Mouse (Mus musculus): ENCODE results near the gene Espl1. TPM values are rescaled to one million over a fixed set of nuclear protein-coding genes. Genes with fewer than 3 reads are reported as not detected.
"Not testable (repeated sequence)": the region's sequence is repeated elsewhere in the genome, so short reads cannot be mapped to it uniquely, and the experiment has no call there.

The Espl1 gene
- polyA plus RNA-seq, 1 experiment from 2014 or later = 9.1 TPM

DNA sequence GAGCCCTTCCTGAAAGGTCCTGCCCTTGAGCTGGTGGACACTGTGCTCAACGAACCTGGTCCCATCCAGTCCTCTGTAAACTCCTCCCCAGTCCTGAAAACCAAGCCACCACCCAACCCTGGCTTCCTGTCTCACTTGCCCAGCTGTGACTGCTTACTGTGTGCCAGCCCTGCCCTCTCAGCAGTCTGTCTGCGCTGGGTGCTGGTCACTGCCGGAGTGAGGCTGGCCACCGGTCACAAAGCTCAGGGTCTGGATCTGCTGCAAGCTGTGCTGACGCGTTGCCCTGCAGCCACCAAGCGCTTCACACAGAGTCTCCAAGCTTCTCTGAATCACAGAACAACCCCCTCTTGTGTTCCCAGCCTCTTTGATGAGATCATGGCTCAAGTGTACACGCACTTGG lies 19.2 kb downstream of the Espl1 start:
- no peak for DNase-seq
- no peak overlapping the region for H3K9ac ChIP-seq (replicated peaks; ENCODE audit: low read length)
- H3K9me3 ChIP-seq (ENCODE audit: control insufficient read depth, low read length) = no peaks in the 10 kb centered on the region
- H3K4me3 ChIP-seq (replicated peaks; ENCODE audit: low read depth, low read length) = no peak overlapping the region
- peaks cover 15% of the 10 kb centered on the region; the same call in 1 of the 2 replicates for H3K36me3 ChIP-seq (ENCODE audit: control insufficient read depth, insufficient read depth, low read length)
- H3K27me3 ChIP-seq (ENCODE audit: control insufficient read depth, insufficient read depth, low read length) = no peaks in the 10 kb centered on the region
- no peak for ATAC-seq (ENCODE audit: low FRiP score, low TSS enrichment)
- H3K4me1 ChIP-seq (ENCODE audit: control insufficient read depth, insufficient read depth, low read length) = no peaks in the 10 kb centered on the region
- H3K27ac ChIP-seq (replicated peaks; ENCODE audit: low read depth, low read length) = no peak overlapping the region
- H3K4me2 ChIP-seq (ENCODE audit: low read length) = no peak overlapping the region
- WGBS = 89% methylated on average over 8 of the region's 8 CpGs

DNA sequence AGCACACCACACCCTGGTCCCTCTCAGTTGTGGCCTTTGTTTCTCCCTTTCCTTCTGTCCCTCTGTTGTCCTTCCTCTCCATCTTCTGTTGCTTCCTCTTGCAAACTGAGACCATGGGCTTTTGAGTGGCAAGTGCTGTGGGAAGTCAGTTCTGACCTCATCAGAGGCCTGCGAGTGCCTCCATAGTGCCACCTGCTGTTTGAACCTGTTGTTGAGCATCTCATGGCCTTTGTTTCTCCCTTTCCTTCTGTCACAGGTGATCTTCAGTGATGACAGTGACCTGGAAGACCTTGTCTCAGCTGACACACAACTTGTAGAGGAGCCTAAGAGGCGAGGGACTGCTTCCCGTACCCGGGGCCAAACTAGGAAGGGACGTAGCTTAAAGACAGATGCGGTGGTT lies 20.2 kb downstream of the Espl1 start:
- 90% methylated on average over 6 of the region's 6 CpGs for WGBS
- ATAC-seq (ENCODE audit: low FRiP score, low TSS enrichment) (no peak), DNase-seq (peak; percentile 84)
- Histone ChIP-seq H3K36me3 (ENCODE audit: control insufficient read depth, insufficient read depth, low read length) (peaks cover 21% of the 10 kb centered on the region; the same call in 1 of the 2 replicates), H3K27ac (replicated peaks; ENCODE audit: low read depth, low read length) (no peak overlapping the region), H3K9ac (replicated peaks; ENCODE audit: low read length) (no peak overlapping the region), H3K4me3 (replicated peaks; ENCODE audit: low read depth, low read length) (no peak overlapping the region), H3K4me1 (ENCODE audit: control insufficient read depth, insufficient read depth, low read length) (no peaks in the 10 kb centered on the region), H3K27me3 (ENCODE audit: control insufficient read depth, insufficient read depth, low read length) (no peaks in the 10 kb centered on the region), H3K9me3 (ENCODE audit: control insufficient read depth, low read length) (no peaks in the 10 kb centered on the region), H3K4me2 (ENCODE audit: low read length) (no peak overlapping the region)

DNA sequence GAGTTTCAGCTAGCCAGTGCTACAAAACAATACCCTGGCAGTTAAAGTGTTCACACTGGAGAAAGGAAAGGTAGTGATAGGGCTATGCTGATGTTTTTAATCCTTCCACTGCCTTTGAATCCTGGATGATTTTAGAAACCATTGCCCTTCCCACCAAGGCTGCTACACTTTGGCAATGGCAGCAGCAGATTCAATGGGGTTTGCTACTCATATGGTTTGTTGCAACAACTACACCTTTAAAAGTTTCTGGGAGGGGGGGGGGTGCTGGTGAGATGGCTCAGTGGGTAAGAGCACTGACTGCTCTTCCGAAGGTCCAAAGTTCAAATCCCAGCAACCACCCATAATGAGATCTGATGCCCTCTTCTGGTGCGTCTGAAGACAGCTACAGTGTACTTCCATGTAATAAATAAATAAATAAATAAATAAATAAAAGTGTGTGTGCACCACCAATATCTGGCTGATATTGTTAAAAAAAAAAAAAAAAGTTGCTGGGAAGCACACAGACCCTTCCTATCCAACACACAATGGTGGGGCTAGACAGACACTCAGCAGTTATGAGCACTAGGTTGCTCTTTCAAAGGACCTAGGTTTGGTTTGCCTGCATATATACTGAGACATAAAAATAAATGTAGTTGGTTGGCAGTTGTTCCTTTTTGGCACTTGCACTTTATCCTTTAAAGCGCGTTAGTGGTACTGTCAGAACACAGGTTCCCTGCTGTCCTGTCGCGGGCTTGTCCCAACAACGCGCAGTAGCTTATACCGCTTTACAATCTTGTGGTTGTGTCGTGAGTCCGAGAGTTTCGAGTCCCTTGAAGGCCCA lies 28.8 kb downstream of the Espl1 start:
- Histone ChIP-seq H3K4me3 (replicated peaks; ENCODE audit: low read depth, low read length) (no peak overlapping the region), H3K9me3 (ENCODE audit: control insufficient read depth, low read length) (no peaks in the 10 kb centered on the region), H3K9ac (replicated peaks; ENCODE audit: low read length) (no peak overlapping the region), H3K27me3 (ENCODE audit: control insufficient read depth, insufficient read depth, low read length) (no peaks in the 10 kb centered on the region), H3K27ac (replicated peaks; ENCODE audit: low read depth, low read length) (no peak overlapping the region), H3K4me2 (ENCODE audit: low read length) (peak overlapping the region; percentile 74), H3K36me3 (ENCODE audit: control insufficient read depth, insufficient read depth, low read length) (peaks cover 33% of the 10 kb centered on the region; the same call in 1 of the 2 replicates), H3K4me1 (ENCODE audit: control insufficient read depth, insufficient read depth, low read length) (peaks cover 8% of the 10 kb centered on the region)
- DNase-seq (no peak), ATAC-seq (ENCODE audit: low FRiP score, low TSS enrichment) (no peak)
- 76% methylated on average over 12 of the region's 12 CpGs for WGBS

DNA sequence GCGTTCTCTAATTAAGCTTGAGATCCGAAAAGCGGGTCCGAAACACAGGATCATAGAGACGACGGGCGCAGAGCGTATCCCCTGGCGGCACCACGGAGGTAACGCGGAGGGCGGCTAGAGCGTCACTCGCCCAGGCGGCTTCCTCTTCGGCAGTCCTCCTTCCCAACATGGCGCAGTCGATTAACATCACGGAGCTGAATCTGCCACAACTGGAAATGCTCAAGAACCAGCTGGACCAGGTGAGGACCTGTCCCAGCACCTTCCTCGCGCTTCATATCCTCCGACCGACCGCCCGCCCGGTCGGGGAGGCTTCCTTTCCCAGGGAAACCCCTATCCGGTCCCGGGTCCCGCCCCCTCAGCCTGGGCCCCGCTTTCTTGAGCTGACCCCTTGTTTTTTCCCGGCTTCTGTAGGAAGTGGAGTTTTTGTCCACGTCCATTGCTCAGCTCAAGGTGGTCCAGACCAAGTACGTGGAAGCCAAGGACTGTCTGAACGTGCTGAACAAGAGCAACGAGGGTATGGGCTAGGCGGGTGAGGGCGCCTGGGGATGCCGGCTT lies 30.0 kb downstream of the Espl1 start, which contains the start of gene Pfdn5:
TSS of gene Pfdn5 (plus strand) at position 95 of the 555 bp plus-strand sequence.
- H3K4me1 ChIP-seq (ENCODE audit: control insufficient read depth, insufficient read depth, low read length) = peaks cover 8% of the 10 kb centered on the region
- DNase-seq (peak; percentile 92), ATAC-seq (ENCODE audit: low FRiP score, low TSS enrichment) (peak; percentile 87)
- peaks cover 33% of the 10 kb centered on the region for H3K36me3 ChIP-seq (ENCODE audit: control insufficient read depth, insufficient read depth, low read length)
- H3K4me2 ChIP-seq (ENCODE audit: low read length) = peak within 1 kb of the TSS; percentile 74
- no peaks in the 10 kb centered on the region for H3K27me3 ChIP-seq (ENCODE audit: control insufficient read depth, insufficient read depth, low read length)
- no peaks in the 10 kb centered on the region for H3K9me3 ChIP-seq (ENCODE audit: control insufficient read depth, low read length)
- H3K4me3 ChIP-seq (replicated peaks; ENCODE audit: low read depth, low read length) = peak within 1 kb of the TSS; percentile 94
- under 1% methylated on average over 40 of the region's 40 CpGs for WGBS
- H3K9ac ChIP-seq (replicated peaks; ENCODE audit: low read length) = peak within 1 kb of the TSS; percentile 79
- H3K27ac ChIP-seq (replicated peaks; ENCODE audit: low read depth, low read length) = 0 out of 2 replicates have a peak within 1 kb of the TSS, but pooled peaks have one; percentile 55

DNA sequence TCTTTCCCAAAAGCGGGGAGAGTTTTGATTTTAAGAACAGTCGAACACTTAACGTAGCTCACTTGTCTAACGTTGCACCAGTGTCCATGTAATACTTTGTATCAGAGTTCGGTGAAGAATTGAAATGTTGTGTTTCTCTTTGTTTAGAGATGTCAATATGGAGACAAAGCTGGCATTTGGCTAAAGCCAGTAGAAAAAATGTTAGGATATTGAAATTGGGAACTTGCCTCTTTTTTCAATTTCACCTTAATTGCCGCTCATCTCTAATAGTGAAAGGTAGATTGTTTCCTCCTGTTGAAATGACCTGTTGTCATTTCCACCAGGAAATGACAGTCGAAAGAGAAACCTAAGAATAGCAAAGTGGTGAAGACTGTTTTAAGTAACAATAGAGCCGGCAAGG lies 30.8 kb downstream of the Espl1 start:
- Histone ChIP-seq H3K9me3 (ENCODE audit: control insufficient read depth, low read length) (no peaks in the 10 kb centered on the region), H3K4me1 (ENCODE audit: control insufficient read depth, insufficient read depth, low read length) (peaks cover 12% of the 10 kb centered on the region), H3K27ac (replicated peaks; ENCODE audit: low read depth, low read length) (no peak overlapping the region), H3K9ac (replicated peaks; ENCODE audit: low read length) (peak overlapping the region; percentile 79), H3K27me3 (ENCODE audit: control insufficient read depth, insufficient read depth, low read length) (no peaks in the 10 kb centered on the region), H3K36me3 (ENCODE audit: control insufficient read depth, insufficient read depth, low read length) (peaks cover 33% of the 10 kb centered on the region), H3K4me2 (ENCODE audit: low read length) (peak overlapping the region; percentile 74), H3K4me3 (replicated peaks; ENCODE audit: low read depth, low read length) (peak overlapping the region; percentile 94)
- no peak for DNase-seq
- ATAC-seq (ENCODE audit: low FRiP score, low TSS enrichment) = no peak
- 72% methylated on average over 8 of the region's 8 CpGs for WGBS

DNA sequence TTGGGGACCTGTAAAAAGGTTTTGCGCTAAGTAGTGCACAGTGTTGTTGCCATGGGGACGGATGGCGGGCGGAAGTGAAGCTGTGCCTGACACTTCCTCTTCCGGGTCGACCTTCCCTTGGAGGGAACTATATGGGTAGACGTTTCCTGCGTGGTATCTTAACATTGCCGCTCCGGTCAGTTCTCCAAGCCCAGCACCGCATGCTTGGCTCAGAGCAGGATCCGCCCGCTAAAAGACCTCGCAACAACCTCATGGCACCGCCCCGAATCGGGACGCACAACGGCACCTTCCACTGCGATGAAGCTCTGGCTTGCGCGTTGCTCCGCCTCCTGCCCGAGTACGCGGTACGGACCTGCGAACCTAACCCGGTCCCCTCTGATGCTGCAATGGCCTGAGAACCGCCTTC lies 35.5 kb downstream of the Espl1 start, which contains the start of gene Myg1:
TSS of gene Myg1 (plus strand) at position 100 of the 406 bp plus-strand sequence.
- WGBS = under 1% methylated on average over 30 of the region's 30 CpGs
- Histone ChIP-seq H3K36me3 (ENCODE audit: control insufficient read depth, insufficient read depth, low read length) (peaks cover 59% of the 10 kb centered on the region), H3K27me3 (ENCODE audit: control insufficient read depth, insufficient read depth, low read length) (no peaks in the 10 kb centered on the region), H3K27ac (replicated peaks; ENCODE audit: low read depth, low read length) (peak within 1 kb of the TSS; percentile 55), H3K4me2 (ENCODE audit: low read length) (peak within 1 kb of the TSS; percentile 92), H3K4me1 (ENCODE audit: control insufficient read depth, insufficient read depth, low read length) (peaks cover 23% of the 10 kb centered on the region), H3K9me3 (ENCODE audit: control insufficient read depth, low read length) (no peaks in the 10 kb centered on the region), H3K9ac (replicated peaks; ENCODE audit: low read length) (peak within 1 kb of the TSS; percentile 72), H3K4me3 (replicated peaks; ENCODE audit: low read depth, low read length) (peak within 1 kb of the TSS; percentile 77)
- peak; percentile 90 for ATAC-seq (ENCODE audit: low FRiP score, low TSS enrichment)
- DNase-seq = peak; percentile 95

DNA sequence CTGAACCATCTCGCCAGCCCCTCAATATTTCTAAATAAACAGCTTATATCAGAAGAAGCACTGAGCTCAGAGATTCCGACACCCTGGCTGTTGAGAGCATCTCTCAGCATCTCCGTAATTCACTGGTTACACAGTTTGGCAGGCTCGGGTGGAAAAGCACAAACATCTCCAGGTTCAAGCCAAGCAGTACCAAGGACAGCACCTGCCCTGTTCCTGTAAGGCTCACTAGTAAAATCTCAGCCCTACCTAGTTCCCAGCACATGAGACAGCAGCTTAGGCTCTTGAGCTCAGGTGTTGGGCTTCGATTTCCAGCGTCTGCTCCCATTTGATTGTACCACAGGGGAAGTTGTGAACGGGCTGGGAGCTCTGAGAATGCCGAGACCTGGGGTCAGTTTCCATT lies 39.2 kb downstream of the Espl1 start:
- Histone ChIP-seq H3K4me3 (replicated peaks; ENCODE audit: low read depth, low read length) (no peak overlapping the region), H3K27me3 (ENCODE audit: control insufficient read depth, insufficient read depth, low read length) (no peaks in the 10 kb centered on the region), H3K4me1 (ENCODE audit: control insufficient read depth, insufficient read depth, low read length) (peaks cover 16% of the 10 kb centered on the region), H3K4me2 (ENCODE audit: low read length) (no peak overlapping the region), H3K36me3 (ENCODE audit: control insufficient read depth, insufficient read depth, low read length) (peaks cover 68% of the 10 kb centered on the region), H3K9ac (replicated peaks; ENCODE audit: low read length) (no peak overlapping the region), H3K27ac (replicated peaks; ENCODE audit: low read depth, low read length) (no peak overlapping the region), H3K9me3 (ENCODE audit: control insufficient read depth, low read length) (no peaks in the 10 kb centered on the region)
- ATAC-seq (ENCODE audit: low FRiP score, low TSS enrichment) (no peak), DNase-seq (no peak)
- WGBS = 88% methylated on average over 8 of the region's 8 CpGs

DNA sequence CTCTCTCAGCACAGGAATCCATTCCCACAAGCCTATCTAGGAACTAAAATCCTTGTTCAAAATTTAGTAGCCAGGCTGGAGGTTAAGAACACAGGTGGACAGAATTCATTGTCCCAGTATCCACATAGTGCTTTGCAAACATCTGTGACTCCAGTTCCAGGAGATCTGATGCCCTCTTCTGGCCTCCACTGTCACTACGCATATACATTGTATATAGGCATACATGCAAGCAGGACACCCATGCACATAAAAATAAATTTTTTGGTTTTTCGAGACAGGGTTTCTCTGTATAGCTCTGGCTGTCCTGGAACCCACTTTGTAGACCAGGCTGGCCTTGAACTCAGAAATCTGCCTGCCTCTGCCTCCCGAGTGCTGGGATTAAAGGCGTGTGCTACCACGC lies 39.9 kb downstream of the Espl1 start:
- H3K9me3 ChIP-seq (ENCODE audit: control insufficient read depth, low read length); H3K9ac ChIP-seq (replicated peaks; ENCODE audit: low read length); ATAC-seq (ENCODE audit: low FRiP score, low TSS enrichment); H3K4me3 ChIP-seq (replicated peaks; ENCODE audit: low read depth, low read length); H3K27me3 ChIP-seq (ENCODE audit: control insufficient read depth, insufficient read depth, low read length); H3K4me2 ChIP-seq (ENCODE audit: low read length); H3K27ac ChIP-seq (replicated peaks; ENCODE audit: low read depth, low read length): not testable (repeated sequence)
- peak; percentile 53 for DNase-seq
- Histone ChIP-seq H3K4me1 (ENCODE audit: control insufficient read depth, insufficient read depth, low read length) (peaks cover 16% of the 10 kb centered on the region), H3K36me3 (ENCODE audit: control insufficient read depth, insufficient read depth, low read length) (peaks cover 64% of the 10 kb centered on the region)
- 91% methylated on average over 5 of the region's 5 CpGs for WGBS
